Mouse (Mus musculus): ENCODE data around the gene Lrrc51.

GRCm38 (mm10) chr7:101884160-101884559 lies 49.5 kb downstream of the Lrrc51 start:
- no peak for TF ChIP-seq CTCF (IDR thresholded peaks at IDR 0.05; ENCODE audit: extremely low read depth, insufficient read length, insufficient replicate concordance, low read depth, low read length)
- no peak for TF ChIP-seq POLR2A (IDR thresholded peaks at IDR 0.05; ENCODE audit: low read depth, low read length)
